20 mouse cellular contexts compared by ENCODE assay signal in the genomic region with DNA sequence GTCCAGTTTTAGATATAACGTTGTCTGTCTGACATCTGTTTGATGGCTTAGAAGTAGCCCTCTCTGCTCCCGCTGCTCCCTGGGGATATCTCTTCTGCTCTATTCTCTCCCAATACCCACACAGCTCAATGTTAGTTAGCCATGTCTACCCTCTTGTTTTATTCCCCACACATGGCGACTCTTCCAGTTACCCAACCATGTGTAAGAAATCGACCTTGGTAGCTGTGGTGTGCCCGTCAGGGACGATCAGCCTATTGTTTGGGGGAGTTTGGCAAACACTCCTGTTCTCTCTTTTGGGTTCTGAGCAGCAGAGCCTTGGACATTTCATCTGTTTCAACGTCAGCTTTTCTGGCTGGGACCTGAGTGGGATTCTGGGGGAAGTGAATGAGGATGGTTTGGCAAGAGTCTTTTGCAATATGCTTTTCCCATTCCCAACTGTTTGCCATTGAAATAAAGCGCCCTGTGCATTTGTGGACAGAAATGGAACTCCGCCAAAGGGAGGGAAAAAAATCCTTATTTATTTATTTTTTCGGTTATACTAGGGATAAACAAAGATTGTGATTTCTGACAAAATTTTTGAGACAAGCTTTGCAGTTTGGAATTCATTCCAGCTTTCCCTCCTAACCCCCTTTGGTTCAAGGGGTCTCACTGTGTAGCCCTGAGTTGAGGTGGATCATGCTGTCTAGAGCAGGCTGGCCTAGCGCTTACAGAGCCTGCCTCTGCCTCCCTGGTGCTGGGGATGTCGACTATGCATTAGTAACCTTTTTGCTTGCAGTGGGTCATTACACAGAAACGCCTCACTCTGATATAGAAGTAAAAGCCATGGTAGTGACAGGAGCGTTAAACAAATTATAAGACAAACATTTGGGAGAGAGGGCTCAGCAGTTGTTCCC. TPM values are rescaled to one million over a fixed set of nuclear protein-coding genes. Genes with fewer than 3 reads are reported as not detected.
DNase-seq lines count a peak whose midpoint lies in the region; ATAC-seq and TF ChIP-seq lines count a peak whose summit lies in the region.
"Had no signal": no experiment of that assay in that cellular context is flagged by ENCODE, and none has a peak within 500 bp of the region (broad histone marks: within the 10 kb centered on the region; RNA-seq: fewer than 3 reads in every experiment).

No protein-coding gene starts in this region.

- H3K9me3 ChIP-seq in forebrain, embryonic 13.5 days (replicated peaks): no peaks in the 10 kb centered on the region
- H3K9me3 ChIP-seq in forebrain, embryonic 10.5 days: no peaks in the 10 kb centered on the region
- H3K9me3 ChIP-seq in lung, embryonic 14.5 days (ENCODE audit: low read depth, low read length): no peaks in the 10 kb centered on the region
- H3K9me3 ChIP-seq in hindbrain, postnatal 0 days (ENCODE audit: low read length): no peaks in the 10 kb centered on the region
- H3K9me3 ChIP-seq: intestine, embryonic 15.5 days; liver, embryonic 12.5 days; midbrain, embryonic 12.5 days had no signal

- no peaks in the 10 kb centered on the region for H3K27me3 ChIP-seq in forebrain, embryonic 13.5 days
- no peaks in the 10 kb centered on the region for H3K27me3 ChIP-seq in forebrain, embryonic 10.5 days (ENCODE audit: poor library complexity, severe bottlenecking)
- H3K27me3 ChIP-seq in lung, embryonic 14.5 days (ENCODE audit: insufficient read depth, low read length): no peaks in the 10 kb centered on the region
- no peaks in the 10 kb centered on the region for H3K27me3 ChIP-seq in hindbrain, postnatal 0 days (ENCODE audit: insufficient read depth, low read length)
- H3K27me3 ChIP-seq: CH12.LX; intestine, embryonic 15.5 days; liver, embryonic 12.5 days; midbrain, embryonic 12.5 days had no signal

- DNase-seq in forebrain, embryonic 10.5 days (ENCODE audit: extremely low spot score, low spot score): no peak
- peak; percentile 86 for DNase-seq in lung, embryonic 14.5 days
- no peak for DNase-seq in lung, adult 18-20 months
- peak; percentile 45 for DNase-seq in Muller cell, postnatal 12 days (ENCODE audit: inconsistent ontology term)
- DNase-seq in hindbrain, postnatal 0 days (ENCODE audit: low spot score): peak; percentile 36
- no peak for DNase-seq in left cerebral cortex, adult 11 months (ENCODE audit: low spot score)
- DNase-seq in heart, postnatal 4 days: no peak
- DNase-seq: adrenal gland, adult 2 months; cerebellum, adult 11-12 months; heart, postnatal 14 days; kidney, postnatal 4 days; lung, postnatal 4 days; thymus, adult 18-20 months had no signal

- peak; percentile 62 for ATAC-seq in forebrain, embryonic 13.5 days
- peak; percentile 79 for ATAC-seq in lung, embryonic 14.5 days (ENCODE audit: insufficient read depth)
- peak; percentile 42; the same call in 1 of the 2 replicates for ATAC-seq in hindbrain, postnatal 0 days
- ATAC-seq: intestine, embryonic 15.5 days; liver, embryonic 12.5 days had no signal

- H3K4me3 ChIP-seq in forebrain, embryonic 13.5 days: no peak overlapping the region
- no peak overlapping the region for H3K4me3 ChIP-seq in forebrain, embryonic 10.5 days
- H3K4me3 ChIP-seq in lung, embryonic 14.5 days (ENCODE audit: low read depth, low read length): no peak overlapping the region
- no peak overlapping the region for H3K4me3 ChIP-seq in hindbrain, postnatal 0 days (ENCODE audit: low read length)
- H3K4me3 ChIP-seq: intestine, embryonic 15.5 days; left cerebral cortex, adult 2 months; liver, embryonic 12.5 days; midbrain, embryonic 12.5 days had no signal

- H3K9ac ChIP-seq in forebrain, embryonic 13.5 days: no peak overlapping the region
- H3K9ac ChIP-seq in lung, embryonic 14.5 days: no peak overlapping the region
- H3K9ac ChIP-seq in hindbrain, postnatal 0 days (replicated peaks; ENCODE audit: low read length): no peak overlapping the region
- H3K9ac ChIP-seq: intestine, embryonic 15.5 days; liver, embryonic 12.5 days; midbrain, embryonic 12.5 days had no signal

- 64% methylated on average over 14 of the region's 14 CpGs for WGBS in forebrain, embryonic 13.5 days
- WGBS in forebrain, embryonic 10.5 days: 86% methylated on average over 14 of the region's 14 CpGs
- 53% methylated on average over 14 of the region's 14 CpGs for WGBS in lung, embryonic 14.5 days
- WGBS in hindbrain, postnatal 0 days: 50% methylated on average over 14 of the region's 14 CpGs

- H3K4me1 ChIP-seq in forebrain, embryonic 13.5 days: peaks cover 27% of the 10 kb centered on the region
- H3K4me1 ChIP-seq in forebrain, embryonic 10.5 days: peaks cover 45% of the 10 kb centered on the region
- H3K4me1 ChIP-seq in lung, embryonic 14.5 days (ENCODE audit: insufficient read depth): no peaks in the 10 kb centered on the region
- no peaks in the 10 kb centered on the region for H3K4me1 ChIP-seq in hindbrain, postnatal 0 days (ENCODE audit: insufficient read depth, low read length)
- H3K4me1 ChIP-seq: liver, embryonic 12.5 days had no signal

- no peaks in the 10 kb centered on the region for H3K36me3 ChIP-seq in forebrain, embryonic 13.5 days (ENCODE audit: poor library complexity, severe bottlenecking)
- peaks cover 64% of the 10 kb centered on the region for H3K36me3 ChIP-seq in forebrain, embryonic 10.5 days (replicated peaks)
- H3K36me3 ChIP-seq in lung, embryonic 14.5 days (ENCODE audit: insufficient read depth): no peaks in the 10 kb centered on the region
- H3K36me3 ChIP-seq in hindbrain, postnatal 0 days (ENCODE audit: insufficient read depth, low read length): no peaks in the 10 kb centered on the region
- H3K36me3 ChIP-seq: intestine, embryonic 15.5 days; liver, embryonic 12.5 days had no signal

- no peak overlapping the region for H3K4me2 ChIP-seq in forebrain, embryonic 13.5 days
- no peak overlapping the region for H3K4me2 ChIP-seq in lung, embryonic 14.5 days
- no peak overlapping the region for H3K4me2 ChIP-seq in hindbrain, postnatal 0 days (ENCODE audit: low read depth, low read length)
- H3K4me2 ChIP-seq: heart, embryonic 11.5 days; intestine, embryonic 15.5 days; liver, embryonic 12.5 days; midbrain, embryonic 12.5 days had no signal

- TF ChIP-seq CTCF in lung, embryonic 14.5 days (IDR thresholded peaks at IDR 0.05; ENCODE audit: low read depth): peak; percentile 15; the same call in 1 of the 2 replicates
- TF ChIP-seq CTCF in hindbrain, postnatal 0 days (IDR thresholded peaks at IDR 0.05; ENCODE audit: low read depth): no peak

- H3K27ac ChIP-seq in forebrain, embryonic 13.5 days: peak overlapping the region; percentile 63
- H3K27ac ChIP-seq in forebrain, embryonic 10.5 days: no peak overlapping the region
- H3K27ac ChIP-seq in lung, embryonic 14.5 days (ENCODE audit: low read depth): peak overlapping the region; percentile 42; the same call in 1 of the 2 replicates
- no peak overlapping the region for H3K27ac ChIP-seq in hindbrain, postnatal 0 days
- H3K27ac ChIP-seq: intestine, embryonic 15.5 days; left cerebral cortex, adult 2 months; liver, embryonic 12.5 days; midbrain, embryonic 12.5 days had no signal

RNA-seq across cellular contexts. Expression of a gene that starts 26.4 kb away (rescaled TPM):
- polyA plus RNA-seq in forebrain, embryonic 13.5 days (2015; fragmentation: Nextera tagmentation; extraction: Ambion mirVana): 4.7 and 6.7 TPM in 2 replicates
- polyA plus RNA-seq in forebrain, embryonic 10.5 days (2016; fragmentation: Nextera tagmentation; extraction: Ambion mirVana): 23.4 and 24.9 TPM in 2 replicates
- 6.5 and 10.1 TPM in 2 replicates for polyA plus RNA-seq in lung, embryonic 14.5 days (2014; fragmentation: Nextera tagmentation; extraction: Ambion mirVana)
- total RNA-seq in hindbrain, postnatal 0 days (2014; rRNA removed): 18.4 and 31.2 TPM in 2 replicates
- polyA plus RNA-seq in hindbrain, postnatal 0 days (2015; fragmentation: Nextera tagmentation; extraction: Ambion mirVana): 2.8 and 3.4 TPM in 2 replicates
- total RNA-seq in heart, postnatal 4 days (2021): 1 to 10 TPM; 1.8 to 2.0 TPM
- total RNA-seq: CH12.LX had no signal

Comparison
In these comparisons a context has a peak if more than half of its experiments do, and no peak if none do; other contexts are left out.
1. H3K27ac ChIP-seq: peak in forebrain, embryonic 13.5 days (single experiment) and lung, embryonic 14.5 days (single experiment); none in forebrain, embryonic 10.5 days (single experiment) and hindbrain, postnatal 0 days (single experiment).
2. DNase-seq: peak in lung, embryonic 14.5 days (single experiment), Muller cell, postnatal 12 days (single experiment) and hindbrain, postnatal 0 days (single experiment); none in forebrain, embryonic 10.5 days (single experiment), lung, adult 18-20 months (0 of 2), left cerebral cortex, adult 11 months (single experiment) and heart, postnatal 4 days (single experiment).
3. Peak in every context shown above with its lines, with median percentiles within 50 percentile points of each other: ATAC-seq.